Mouse (Mus musculus): Measurements from ENCODE around the gene Mafg. TPM values are rescaled to one million over a fixed set of nuclear protein-coding genes. Genes with fewer than 3 reads are reported as not detected.

Mafg gene
- polyA plus RNA-seq, 1 experiment from 2014 or later = 39.9 TPM

DNA sequence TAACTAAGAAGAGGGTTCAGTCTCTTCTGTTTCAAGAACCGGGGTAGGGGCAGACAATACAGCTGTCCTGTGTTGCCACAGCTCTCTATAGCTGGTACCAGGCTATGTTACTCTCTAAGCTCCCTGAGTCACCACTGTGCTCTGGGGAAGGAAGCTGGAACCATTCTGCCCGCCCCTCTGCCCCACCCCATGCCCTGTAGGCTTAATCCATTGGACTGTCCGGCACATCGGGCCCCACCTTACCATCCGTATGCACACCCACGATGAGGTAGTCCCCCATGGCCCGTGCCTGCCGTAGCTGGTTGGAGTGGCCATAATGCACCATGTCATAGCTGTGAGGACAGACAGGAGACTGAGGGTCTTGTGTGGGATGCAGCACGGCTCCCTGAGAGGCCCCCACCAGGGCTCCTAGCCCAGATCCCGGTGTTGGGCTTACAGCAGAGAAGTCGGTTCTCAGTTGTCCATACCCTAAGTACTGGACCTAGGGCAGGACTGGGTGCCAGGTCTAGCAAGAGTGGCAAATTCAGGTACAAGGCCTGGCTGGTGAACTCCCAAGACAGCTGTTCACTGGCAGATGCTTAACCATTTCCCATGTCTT, 17.7 kb downstream of the Mafg start:
- WGBS = 93% methylated on average over 11 of the region's 11 CpGs
- no peaks in the 10 kb centered on the region for H3K27me3 ChIP-seq (replicated peaks; ENCODE audit: control insufficient read depth, insufficient read depth, low read length)
- H3K36me3 ChIP-seq (ENCODE audit: control insufficient read depth, insufficient read depth) = peaks cover 27% of the 10 kb centered on the region
- H3K27ac ChIP-seq (ENCODE audit: low read length) = no peak overlapping the region
- H3K4me2 ChIP-seq (ENCODE audit: low read length) = no peak overlapping the region
- no peak overlapping the region for H3K9ac ChIP-seq (replicated peaks; ENCODE audit: low read depth, low read length)
- ATAC-seq = no peak
- H3K9me3 ChIP-seq (ENCODE audit: control insufficient read depth, low read length) = no peaks in the 10 kb centered on the region
- peaks cover 17% of the 10 kb centered on the region for H3K4me1 ChIP-seq (replicated peaks; ENCODE audit: control insufficient read depth, insufficient read depth, low read length)
- H3K4me3 ChIP-seq (replicated peaks; ENCODE audit: low read length) = no peak overlapping the region

DNA sequence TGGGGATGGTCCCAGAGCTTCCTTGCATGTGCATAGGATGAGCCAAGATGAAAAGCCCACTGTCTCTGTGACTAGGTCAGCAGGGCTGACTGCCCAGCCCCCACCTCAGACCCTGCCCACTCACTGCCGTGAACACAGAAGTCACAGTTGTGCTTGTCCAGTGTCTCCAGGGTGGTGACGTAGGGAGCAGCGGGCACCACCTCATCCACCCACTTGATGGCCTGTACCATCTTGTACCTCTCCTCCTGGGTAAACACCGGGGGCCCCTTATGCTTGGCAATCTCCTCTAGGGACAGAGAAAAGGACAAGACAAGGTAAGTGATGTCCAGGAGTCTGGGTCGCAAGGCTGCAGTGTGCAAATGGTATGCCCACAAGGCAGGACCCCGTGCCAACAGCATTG, 18.2 kb downstream of the Mafg start:
- no peak overlapping the region for H3K4me3 ChIP-seq (replicated peaks; ENCODE audit: low read length)
- H3K27me3 ChIP-seq (replicated peaks; ENCODE audit: control insufficient read depth, insufficient read depth, low read length) = no peaks in the 10 kb centered on the region
- no peak overlapping the region for H3K9ac ChIP-seq (replicated peaks; ENCODE audit: low read depth, low read length)
- H3K4me2 ChIP-seq (ENCODE audit: low read length) = no peak overlapping the region
- H3K36me3 ChIP-seq (ENCODE audit: control insufficient read depth, insufficient read depth) = peaks cover 24% of the 10 kb centered on the region
- no peaks in the 10 kb centered on the region for H3K9me3 ChIP-seq (ENCODE audit: control insufficient read depth, low read length)
- ATAC-seq = no peak
- WGBS = 94% methylated on average over 6 of the region's 6 CpGs
- H3K27ac ChIP-seq (ENCODE audit: low read length) = no peak overlapping the region
- peaks cover 17% of the 10 kb centered on the region for H3K4me1 ChIP-seq (replicated peaks; ENCODE audit: control insufficient read depth, insufficient read depth, low read length)

DNA sequence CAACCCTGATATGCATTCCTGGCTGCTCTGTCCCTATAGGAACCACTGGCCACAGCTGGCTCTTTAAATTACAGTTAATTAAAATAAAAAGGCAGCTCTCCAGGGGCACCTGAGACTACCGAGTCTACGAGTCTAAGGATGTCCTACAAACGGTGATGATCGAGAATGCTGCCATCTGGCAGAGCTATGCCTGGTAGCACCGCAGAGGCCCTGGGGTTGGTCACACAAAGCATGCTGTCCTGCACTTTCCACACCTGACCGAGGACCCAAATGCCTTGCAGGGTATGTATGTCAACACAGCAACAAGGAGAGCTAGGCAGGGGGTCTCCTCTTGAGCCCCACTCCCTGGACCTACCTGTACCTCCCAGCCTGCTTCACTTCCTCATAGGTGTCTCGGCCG, 19.4 kb downstream of the Mafg start:
- WGBS = 85% methylated on average over 8 of the region's 8 CpGs
- H3K4me2 ChIP-seq (ENCODE audit: low read length) = no peak overlapping the region
- H3K4me3 ChIP-seq (replicated peaks; ENCODE audit: low read length) = no peak overlapping the region
- no peak for ATAC-seq
- H3K9ac ChIP-seq (replicated peaks; ENCODE audit: low read depth, low read length) = no peak overlapping the region
- peaks cover 3% of the 10 kb centered on the region for H3K27me3 ChIP-seq (replicated peaks; ENCODE audit: control insufficient read depth, insufficient read depth, low read length)
- H3K27ac ChIP-seq (ENCODE audit: low read length) = no peak overlapping the region
- H3K9me3 ChIP-seq (ENCODE audit: control insufficient read depth, low read length) = no peaks in the 10 kb centered on the region
- peaks cover 17% of the 10 kb centered on the region for H3K4me1 ChIP-seq (replicated peaks; ENCODE audit: control insufficient read depth, insufficient read depth, low read length)
- H3K36me3 ChIP-seq (ENCODE audit: control insufficient read depth, insufficient read depth) = peaks cover 22% of the 10 kb centered on the region

DNA sequence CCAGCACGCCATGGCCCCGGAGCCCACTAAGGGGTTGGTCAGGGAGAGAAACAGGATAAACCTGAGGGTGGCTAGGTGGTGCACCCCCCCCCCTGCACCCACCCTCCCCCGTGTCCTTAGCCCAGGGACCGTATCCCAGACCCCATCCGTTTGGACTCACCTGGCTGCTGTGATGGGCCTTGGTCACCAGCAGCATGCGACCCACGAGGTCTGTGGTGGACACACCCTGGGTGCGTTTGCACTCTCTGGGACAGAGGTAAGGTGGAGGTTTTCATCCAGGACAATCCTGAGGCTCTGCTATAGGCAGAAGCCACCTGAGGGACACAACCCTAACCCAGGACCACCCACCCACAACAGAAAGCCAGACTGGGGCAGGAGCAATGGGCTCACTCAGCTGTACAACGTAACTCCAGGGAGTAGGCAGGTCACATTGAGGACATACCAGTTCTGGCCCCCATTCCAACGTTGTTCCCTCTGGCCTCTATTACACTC, 19.9 kb downstream of the Mafg start:
- no peak overlapping the region for H3K9ac ChIP-seq (replicated peaks; ENCODE audit: low read depth, low read length)
- no peak overlapping the region for H3K4me3 ChIP-seq (replicated peaks; ENCODE audit: low read length)
- no peak overlapping the region for H3K27ac ChIP-seq (ENCODE audit: low read length)
- no peak overlapping the region for H3K4me2 ChIP-seq (ENCODE audit: low read length)
- no peak for ATAC-seq
- no peaks in the 10 kb centered on the region for H3K9me3 ChIP-seq (ENCODE audit: control insufficient read depth, low read length)
- peaks cover 20% of the 10 kb centered on the region for H3K4me1 ChIP-seq (replicated peaks; ENCODE audit: control insufficient read depth, insufficient read depth, low read length)
- H3K27me3 ChIP-seq (replicated peaks; ENCODE audit: control insufficient read depth, insufficient read depth, low read length) = peaks cover 3% of the 10 kb centered on the region
- 90% methylated on average over 10 of the region's 10 CpGs for WGBS
- peaks cover 21% of the 10 kb centered on the region for H3K36me3 ChIP-seq (ENCODE audit: control insufficient read depth, insufficient read depth)

DNA sequence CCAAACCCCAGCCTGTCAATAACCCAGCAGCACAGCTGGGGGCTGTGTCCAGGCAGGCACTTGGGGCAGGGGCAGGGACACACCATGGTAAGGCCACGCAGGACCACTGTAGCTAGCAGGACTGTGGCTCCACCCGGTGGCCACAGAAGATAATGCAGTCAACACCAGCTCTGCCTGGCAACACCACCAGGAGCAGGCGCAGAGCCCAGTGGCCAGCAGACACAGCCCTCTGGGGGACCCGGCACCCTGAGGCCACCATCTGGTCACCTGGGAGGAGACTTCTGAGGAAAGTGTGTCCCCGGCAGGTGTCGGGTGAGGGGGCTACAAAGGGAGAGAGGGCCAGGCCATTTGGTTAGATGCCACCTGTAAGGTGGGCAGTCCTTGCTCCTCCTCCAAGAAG, 20.6 kb downstream of the Mafg start:
- peaks cover 3% of the 10 kb centered on the region for H3K27me3 ChIP-seq (replicated peaks; ENCODE audit: control insufficient read depth, insufficient read depth, low read length)
- ATAC-seq = no peak
- H3K9me3 ChIP-seq (ENCODE audit: control insufficient read depth, low read length) = no peaks in the 10 kb centered on the region
- no peak overlapping the region for H3K4me2 ChIP-seq (ENCODE audit: low read length)
- H3K4me1 ChIP-seq (replicated peaks; ENCODE audit: control insufficient read depth, insufficient read depth, low read length) = peaks cover 25% of the 10 kb centered on the region
- WGBS = 39% methylated on average over 6 of the region's 6 CpGs
- no peak overlapping the region for H3K9ac ChIP-seq (replicated peaks; ENCODE audit: low read depth, low read length)
- peaks cover 18% of the 10 kb centered on the region for H3K36me3 ChIP-seq (ENCODE audit: control insufficient read depth, insufficient read depth)
- H3K27ac ChIP-seq (ENCODE audit: low read length) = no peak overlapping the region
- no peak overlapping the region for H3K4me3 ChIP-seq (replicated peaks; ENCODE audit: low read length)

DNA sequence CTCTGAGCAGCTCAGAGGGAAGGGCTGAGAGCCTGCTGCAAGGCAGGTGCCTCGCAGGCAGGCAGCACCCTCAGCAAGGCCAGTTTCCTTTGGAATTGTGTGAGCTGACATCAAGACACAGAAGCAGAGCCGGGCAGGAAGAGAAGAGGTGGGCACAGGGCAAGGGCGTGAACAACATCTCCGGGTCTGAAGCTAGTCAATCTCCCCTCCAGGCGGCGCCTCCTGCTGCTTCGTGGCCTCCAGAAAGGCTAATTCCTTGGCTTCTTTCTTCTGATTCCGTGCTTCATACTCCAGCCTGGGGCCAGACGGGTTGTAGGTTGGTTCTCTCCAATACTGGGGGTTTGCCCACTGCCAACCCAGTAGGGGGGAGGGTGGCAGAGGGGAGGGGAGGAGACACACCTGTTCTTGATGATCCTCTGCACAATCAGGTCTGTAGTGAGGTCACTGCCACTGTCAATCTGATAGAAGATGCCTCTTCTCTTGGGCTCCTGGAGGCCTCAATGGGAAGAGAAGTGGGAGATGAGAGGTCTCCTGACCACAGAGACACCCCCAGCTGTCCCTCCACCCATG, 22.8 kb downstream of the Mafg start:
- Histone ChIP-seq H3K36me3 (ENCODE audit: control insufficient read depth, insufficient read depth) (peaks cover 23% of the 10 kb centered on the region), H3K27ac (ENCODE audit: low read length) (no peak overlapping the region), H3K9me3 (ENCODE audit: control insufficient read depth, low read length) (no peaks in the 10 kb centered on the region), H3K4me2 (ENCODE audit: low read length) (no peak overlapping the region), H3K9ac (replicated peaks; ENCODE audit: low read depth, low read length) (no peak overlapping the region), H3K27me3 (replicated peaks; ENCODE audit: control insufficient read depth, insufficient read depth, low read length) (peaks cover 3% of the 10 kb centered on the region), H3K4me3 (replicated peaks; ENCODE audit: low read length) (no peak overlapping the region), H3K4me1 (replicated peaks; ENCODE audit: control insufficient read depth, insufficient read depth, low read length) (peaks cover 9% of the 10 kb centered on the region)
- ATAC-seq = no peak
- WGBS = 77% methylated on average over 9 of the region's 9 CpGs

DNA sequence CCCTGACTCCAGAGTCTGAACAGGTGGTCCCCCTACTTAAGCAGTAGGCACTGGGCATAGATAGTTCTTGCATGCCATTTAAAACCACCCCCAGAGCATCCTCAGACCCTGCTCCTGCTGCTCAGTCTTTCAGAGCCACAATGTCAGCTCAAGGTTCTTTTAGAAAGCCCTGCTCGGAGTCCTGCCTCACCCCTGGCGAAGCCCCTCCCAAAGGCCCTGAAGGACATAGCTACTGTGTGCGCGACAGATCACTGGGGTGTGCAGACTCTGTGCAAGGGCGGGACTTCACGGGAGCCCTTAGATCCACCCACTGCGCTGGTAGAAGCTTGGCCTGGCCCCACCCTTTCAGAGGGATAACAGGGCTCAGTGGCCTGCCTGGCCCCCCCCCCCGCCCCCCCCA, 24.1 kb downstream of the Mafg start:
- H3K9me3 ChIP-seq (ENCODE audit: control insufficient read depth, low read length) = no peaks in the 10 kb centered on the region
- peaks cover 8% of the 10 kb centered on the region; the same call in 1 of the 2 replicates for H3K4me1 ChIP-seq (replicated peaks; ENCODE audit: control insufficient read depth, insufficient read depth, low read length)
- 43% methylated on average over 7 of the region's 8 CpGs for WGBS
- no peak; the same call in 1 of the 2 replicates for ATAC-seq
- H3K4me3 ChIP-seq (replicated peaks; ENCODE audit: low read length) = no peak overlapping the region
- H3K27ac ChIP-seq (ENCODE audit: low read length) = no peak overlapping the region
- H3K9ac ChIP-seq (replicated peaks; ENCODE audit: low read depth, low read length) = no peak overlapping the region
- H3K36me3 ChIP-seq (ENCODE audit: control insufficient read depth, insufficient read depth) = peaks cover 25% of the 10 kb centered on the region
- peaks cover 3% of the 10 kb centered on the region for H3K27me3 ChIP-seq (replicated peaks; ENCODE audit: control insufficient read depth, insufficient read depth, low read length)
- no peak overlapping the region for H3K4me2 ChIP-seq (ENCODE audit: low read length)

DNA sequence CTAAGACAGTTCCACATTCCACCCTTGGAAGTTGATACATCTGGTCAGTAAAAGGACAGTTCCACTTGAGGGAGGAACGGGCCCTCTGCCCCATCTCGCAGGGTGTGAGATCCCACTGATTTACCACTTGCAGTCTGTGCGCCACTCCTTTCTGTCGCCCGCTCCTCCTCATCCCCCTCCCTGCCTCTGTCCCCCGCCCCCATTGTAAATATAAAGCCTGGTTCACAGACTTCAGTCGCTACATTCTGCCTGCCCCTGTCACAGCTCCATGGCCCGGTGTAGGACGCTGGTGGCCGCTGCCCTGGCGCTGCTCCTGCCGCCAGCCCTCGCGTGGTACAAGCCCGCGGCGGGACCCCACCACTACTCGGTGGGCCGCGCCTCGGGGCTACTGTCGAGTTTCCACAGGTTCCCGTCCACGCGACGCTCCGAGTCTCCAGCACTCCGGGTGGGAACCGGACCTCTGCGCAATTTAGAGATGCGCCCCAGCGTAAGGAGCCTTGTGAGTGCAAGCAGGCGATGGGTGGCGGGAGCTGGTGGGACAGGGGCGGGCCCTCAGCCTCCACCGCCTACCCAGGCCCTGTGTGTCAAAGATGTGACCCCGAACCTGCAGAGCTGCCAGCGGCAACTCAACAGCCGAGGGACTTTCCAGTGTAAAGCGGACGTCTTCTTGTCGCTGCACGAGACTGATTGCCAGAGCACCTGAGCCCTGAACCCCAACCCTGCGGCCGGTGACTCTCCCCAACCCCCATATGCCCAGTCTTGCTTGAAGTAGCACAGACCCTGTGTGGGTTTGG, 25.0 kb downstream of the Mafg start, which contains the start of gene Npb:
Npb (plus strand) TSS at position 237 of the 794 bp plus-strand sequence.
- ATAC-seq = no peak
- Histone ChIP-seq H3K9ac (replicated peaks; ENCODE audit: low read depth, low read length) (peak within 1 kb of the TSS; percentile 32), H3K27me3 (replicated peaks; ENCODE audit: control insufficient read depth, insufficient read depth, low read length) (peaks cover 3% of the 10 kb centered on the region), H3K27ac (ENCODE audit: low read length) (no peak within 1 kb of the TSS), H3K4me3 (replicated peaks; ENCODE audit: low read length) (peak within 1 kb of the TSS; percentile 5; the same call in 1 of the 2 replicates), H3K4me2 (ENCODE audit: low read length) (peak within 1 kb of the TSS; percentile 37), H3K36me3 (ENCODE audit: control insufficient read depth, insufficient read depth) (peaks cover 28% of the 10 kb centered on the region), H3K4me1 (replicated peaks; ENCODE audit: control insufficient read depth, insufficient read depth, low read length) (peaks cover 8% of the 10 kb centered on the region; the same call in 1 of the 2 replicates), H3K9me3 (ENCODE audit: control insufficient read depth, low read length) (no peaks in the 10 kb centered on the region)
- 7% methylated on average over 45 of the region's 45 CpGs for WGBS

DNA sequence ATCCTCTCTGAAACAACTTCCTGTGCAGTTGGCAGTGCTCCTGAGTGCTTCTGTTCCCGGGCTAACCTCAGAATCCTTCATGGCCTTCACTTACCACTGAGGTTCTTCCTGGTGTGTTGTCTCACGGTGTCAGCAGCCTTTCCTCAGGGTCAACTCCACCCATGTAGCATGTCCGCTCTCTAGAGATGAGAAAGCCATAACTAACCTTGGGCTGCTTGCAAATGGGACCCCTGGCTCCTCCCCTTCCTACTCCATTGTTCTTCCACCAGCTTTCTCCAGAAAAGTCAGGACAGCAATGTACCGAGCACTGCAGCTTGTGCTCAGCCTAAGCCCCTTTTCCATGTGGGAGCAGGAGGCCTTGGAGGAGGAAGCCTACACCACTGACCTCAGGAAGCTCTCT, 26.6 kb downstream of the Mafg start:
- Histone ChIP-seq H3K4me2 (ENCODE audit: low read length) (no peak overlapping the region), H3K36me3 (ENCODE audit: control insufficient read depth, insufficient read depth) (peaks cover 30% of the 10 kb centered on the region), H3K4me1 (replicated peaks; ENCODE audit: control insufficient read depth, insufficient read depth, low read length) (peaks cover 8% of the 10 kb centered on the region; the same call in 1 of the 2 replicates), H3K27ac (ENCODE audit: low read length) (no peak overlapping the region), H3K9ac (replicated peaks; ENCODE audit: low read depth, low read length) (no peak overlapping the region), H3K4me3 (replicated peaks; ENCODE audit: low read length) (no peak overlapping the region), H3K9me3 (ENCODE audit: control insufficient read depth, low read length) (no peaks in the 10 kb centered on the region), H3K27me3 (replicated peaks; ENCODE audit: control insufficient read depth, insufficient read depth, low read length) (peaks cover 3% of the 10 kb centered on the region)
- ATAC-seq = no peak
- WGBS = 74% methylated on average over 4 of the region's 4 CpGs

All from forebrain, embryonic 16.5 days (tissue).